Mouse (Mus musculus): ENCODE results near the gene Lhx6.

The Lhx6 gene

DNA sequence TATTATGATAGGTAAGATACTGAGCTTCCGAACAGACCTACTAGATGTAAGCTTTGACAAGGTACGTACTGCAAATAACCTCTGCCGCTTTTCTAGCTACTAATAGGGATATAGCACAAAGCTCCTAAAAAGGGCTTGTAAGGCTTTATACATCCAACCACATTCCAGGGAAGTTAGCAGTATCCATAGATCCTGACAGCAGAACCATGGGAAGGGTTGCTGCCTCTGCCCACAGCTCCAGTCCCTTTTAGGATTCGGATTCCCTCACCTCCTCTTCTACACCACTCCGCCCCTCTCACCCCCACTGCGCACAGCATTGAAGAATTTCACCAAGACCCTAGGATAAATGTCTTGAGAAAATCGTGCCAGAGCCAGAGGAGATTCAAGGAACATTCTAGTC is 11.9 kb downstream of the Lhx6 start:
- peak; percentile 43 for DNase-seq (ENCODE audit: low spot score)

DNA sequence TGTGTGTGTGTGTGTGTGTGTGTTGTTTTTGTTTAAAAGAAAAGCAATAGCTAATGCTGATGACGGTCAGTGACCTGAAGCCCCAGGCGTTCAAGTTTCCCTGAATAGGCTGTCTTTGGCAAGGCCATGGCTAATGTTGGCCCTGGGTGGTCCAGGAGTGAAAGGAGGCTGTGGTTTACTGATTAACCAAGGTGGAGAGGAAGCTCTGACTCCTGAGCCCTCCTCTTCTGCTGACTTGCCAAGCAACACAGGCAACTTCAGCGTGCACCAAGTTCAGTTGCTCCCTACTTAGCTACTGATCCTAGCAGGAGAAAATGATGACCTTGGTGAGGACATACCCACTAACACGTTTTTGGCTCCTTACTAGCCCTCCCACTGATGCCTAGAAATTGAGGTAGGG is 12.5 kb downstream of the Lhx6 start:
- no peak for DNase-seq (ENCODE audit: low spot score)

DNA sequence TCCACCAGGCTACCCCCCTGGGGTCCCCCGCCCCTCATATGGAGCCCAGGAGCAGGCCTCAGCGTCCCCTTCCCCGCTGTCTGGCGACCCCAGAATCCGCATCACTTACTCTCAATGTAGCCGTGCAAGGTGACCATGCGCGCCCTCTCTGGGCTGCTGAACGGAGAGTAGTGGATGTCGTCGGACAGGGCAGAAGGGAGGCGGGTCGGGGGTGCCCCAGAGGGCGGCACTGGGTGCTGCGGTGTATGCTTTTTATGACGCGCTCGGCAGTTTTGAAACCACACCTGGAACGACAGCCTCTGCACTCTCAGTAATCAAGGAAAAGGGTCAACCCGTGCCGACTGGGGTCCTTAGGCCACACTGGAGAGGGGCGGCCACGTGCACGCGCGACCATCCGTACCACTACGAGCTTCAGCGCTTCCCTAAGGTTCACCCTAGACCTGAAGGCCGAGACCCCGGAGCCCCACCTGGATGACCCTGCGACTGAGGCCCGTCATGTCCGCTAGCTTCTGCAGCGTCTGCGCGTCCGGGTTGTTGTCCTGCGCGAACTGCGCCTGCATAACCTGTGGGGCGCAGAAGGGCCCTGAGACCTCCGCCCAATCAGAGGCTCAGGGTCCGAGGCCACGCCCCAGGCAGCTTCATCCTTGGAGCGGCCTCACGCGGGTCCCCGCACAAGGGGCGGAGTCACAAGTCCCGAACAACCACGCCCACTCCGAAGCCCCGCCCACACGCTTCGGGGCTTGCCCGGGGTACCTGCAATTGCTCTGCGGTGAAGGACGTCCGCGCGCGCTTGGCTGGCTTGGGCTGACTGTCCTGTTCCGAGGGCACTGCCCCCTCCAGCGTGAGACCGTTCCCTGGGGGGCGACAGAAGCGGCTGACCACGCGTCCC is 14.1 kb downstream of the Lhx6 start:
- DNase-seq (ENCODE audit: low spot score), result peak; percentile 92

DNA sequence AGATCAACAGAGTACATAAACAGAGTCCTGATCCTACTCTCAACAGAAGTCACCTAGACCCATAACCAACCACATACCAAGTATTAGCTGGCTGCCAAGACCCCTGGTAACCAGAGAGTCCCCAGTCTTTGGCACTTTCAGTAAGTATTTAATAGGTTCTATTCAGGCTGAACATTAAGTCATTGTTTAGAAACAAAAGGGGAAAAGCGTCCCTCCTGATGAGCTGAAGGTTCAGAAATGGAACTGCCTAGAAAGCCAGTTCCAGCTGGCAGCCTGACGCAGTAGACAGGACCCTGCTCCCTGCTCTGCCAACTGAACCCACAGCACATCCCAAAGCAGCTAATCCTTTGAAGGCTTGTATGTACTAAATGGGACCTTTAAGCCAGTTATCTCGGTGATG is 16.0 kb downstream of the Lhx6 start:
- DNase-seq (ENCODE audit: low spot score), result no peak

DNA sequence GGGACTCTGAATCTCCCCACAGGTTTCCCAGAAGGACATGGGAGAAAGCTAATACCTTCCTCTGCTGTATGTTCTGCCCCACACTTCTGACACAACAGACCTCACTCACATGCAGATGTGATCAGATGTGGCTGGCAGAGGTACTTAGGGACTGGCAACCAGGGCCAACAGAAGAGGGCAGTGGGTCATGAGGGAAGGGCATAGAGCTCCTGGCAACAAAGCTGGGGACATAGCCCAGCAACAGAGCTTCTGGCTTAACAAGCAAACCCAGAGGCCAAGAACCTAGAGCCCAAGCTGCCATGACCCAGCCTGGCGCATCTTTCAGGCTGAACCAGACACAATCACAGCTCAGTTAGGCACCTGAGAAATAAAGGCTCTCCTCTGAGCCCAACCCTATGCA is 20.2 kb downstream of the Lhx6 start:
- DNase-seq (ENCODE audit: low spot score), result no peak

DNA sequence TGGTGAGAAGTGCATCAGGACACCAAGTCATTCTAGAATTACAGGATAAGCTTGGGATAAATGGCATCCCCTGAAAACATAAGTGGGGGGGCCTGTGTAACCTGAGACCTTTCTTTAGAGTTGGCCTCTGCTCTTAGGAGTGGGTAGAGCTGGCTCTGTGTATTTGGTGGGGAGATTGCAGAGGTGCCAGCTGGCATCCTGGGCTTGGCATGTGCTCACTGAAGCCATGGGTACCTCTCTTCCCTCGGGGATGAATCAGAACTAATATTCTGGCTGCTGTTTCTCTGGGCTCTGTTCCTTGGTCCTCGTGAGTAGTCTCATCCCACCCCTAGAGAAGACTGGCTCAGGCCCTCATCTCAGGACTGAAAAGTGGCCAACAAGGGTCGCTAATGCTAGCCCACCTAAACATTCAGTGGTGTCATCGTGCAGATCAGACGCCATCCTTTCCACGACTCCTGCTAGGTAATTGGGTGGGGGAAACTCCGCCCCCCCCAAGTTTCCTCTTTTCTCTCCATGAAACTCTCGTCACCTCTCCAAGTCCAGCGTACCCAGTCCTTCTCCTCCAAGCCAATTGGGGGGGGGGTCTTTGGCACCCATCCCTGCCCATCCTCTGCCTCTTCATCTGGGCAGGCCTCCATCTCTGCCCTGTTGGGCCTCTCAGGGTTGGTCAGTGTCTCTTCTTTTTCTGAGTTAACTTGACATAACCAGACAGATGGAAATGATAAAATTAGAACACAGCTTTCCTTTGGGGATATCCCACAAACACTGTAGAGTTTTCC is 22.2 kb downstream of the Lhx6 start:
- DNase-seq (ENCODE audit: low spot score), result no peak

DNA sequence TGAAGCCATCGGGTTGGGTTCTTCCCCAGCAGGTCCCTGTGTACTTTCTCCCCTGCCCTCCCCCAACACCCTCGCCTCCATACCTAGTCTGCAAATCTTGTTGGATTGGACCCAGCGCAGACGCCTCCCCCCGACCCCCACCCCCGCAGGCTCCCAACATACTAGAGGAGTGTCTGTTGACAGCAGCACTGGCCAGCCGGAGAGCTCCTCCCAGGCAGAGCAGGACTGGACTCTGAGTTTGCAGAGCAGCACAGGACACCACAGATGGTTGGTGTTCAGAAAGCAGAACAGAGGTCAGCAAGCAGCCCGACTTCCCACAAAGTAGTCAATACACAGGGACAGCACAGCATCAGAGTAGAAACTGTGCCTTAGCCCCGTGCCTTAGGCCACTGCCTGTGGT is 23.8 kb downstream of the Lhx6 start:
- DNase-seq (ENCODE audit: low spot score), result peak; percentile 20

DNA sequence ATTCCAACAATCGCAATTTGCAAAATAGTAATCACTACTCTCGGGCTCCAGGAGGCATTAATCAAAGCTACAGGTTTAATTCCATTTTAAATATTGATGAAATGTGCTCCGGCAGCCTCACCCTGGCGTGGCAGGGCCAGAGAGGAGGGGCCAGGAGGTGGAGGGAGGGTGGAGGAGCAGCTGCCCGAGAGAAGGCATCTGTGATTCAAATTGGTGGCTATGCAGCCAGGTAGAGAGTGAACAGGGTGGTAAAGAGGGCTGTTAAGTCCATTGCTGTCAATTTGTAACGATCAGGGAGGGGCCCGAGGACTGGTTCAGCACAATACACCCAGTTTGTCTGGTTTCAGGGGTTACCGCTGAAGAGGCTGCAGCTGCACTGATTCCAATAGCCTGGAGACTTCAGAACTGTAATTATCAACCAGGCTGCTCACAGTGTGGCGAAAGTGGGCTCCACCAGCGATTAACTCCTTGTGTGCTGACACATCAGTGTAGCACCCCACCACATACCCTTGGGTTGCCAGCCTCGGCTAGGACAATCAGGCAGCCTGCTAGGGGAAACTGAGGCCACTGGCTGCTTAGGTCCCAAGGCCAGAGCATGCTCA is 27.9 kb downstream of the Lhx6 start:
- DNase-seq (ENCODE audit: low spot score), result peak; percentile 8

DNA sequence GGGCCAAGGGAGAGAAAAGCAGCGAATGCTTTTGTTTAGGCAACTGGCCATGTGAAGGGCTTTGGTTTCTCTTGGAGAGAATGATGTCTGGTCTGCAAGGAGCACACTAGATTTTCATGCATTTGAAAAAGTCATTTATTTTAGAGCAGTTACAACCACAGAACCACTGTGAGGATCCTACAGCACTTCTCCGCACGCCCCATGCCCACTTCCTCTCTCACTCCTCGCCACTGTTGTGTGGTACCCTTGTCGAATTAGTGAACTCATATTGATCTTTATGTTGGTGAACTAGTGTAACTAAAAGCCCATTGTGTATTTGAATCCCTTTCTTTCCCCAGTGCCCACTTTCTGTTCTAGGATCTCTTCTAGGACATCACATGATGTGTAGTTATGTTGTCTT is 30.0 kb downstream of the Lhx6 start:
- DNase-seq (ENCODE audit: low spot score), result no peak

DNA sequence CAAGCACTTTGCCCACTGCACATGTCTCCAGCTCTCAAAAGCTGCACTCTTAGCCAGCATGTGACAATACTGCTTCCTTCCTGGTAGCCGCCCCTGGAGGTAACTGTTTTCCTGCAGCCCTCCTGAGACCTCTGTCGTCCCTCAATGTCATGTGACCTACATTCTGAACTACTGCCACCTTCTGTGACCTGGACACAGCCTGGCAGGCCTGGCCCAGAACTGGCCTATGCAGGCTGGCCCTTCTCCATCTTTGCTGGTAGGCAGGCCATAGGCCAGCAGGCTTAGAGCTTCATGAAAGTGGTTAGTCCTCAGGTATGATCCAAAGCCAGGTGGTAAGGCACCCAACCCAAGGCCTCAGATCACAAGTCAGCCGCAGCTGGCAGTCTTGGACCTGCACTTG is 31.4 kb downstream of the Lhx6 start:
- no peak for DNase-seq (ENCODE audit: low spot score)

DNA sequence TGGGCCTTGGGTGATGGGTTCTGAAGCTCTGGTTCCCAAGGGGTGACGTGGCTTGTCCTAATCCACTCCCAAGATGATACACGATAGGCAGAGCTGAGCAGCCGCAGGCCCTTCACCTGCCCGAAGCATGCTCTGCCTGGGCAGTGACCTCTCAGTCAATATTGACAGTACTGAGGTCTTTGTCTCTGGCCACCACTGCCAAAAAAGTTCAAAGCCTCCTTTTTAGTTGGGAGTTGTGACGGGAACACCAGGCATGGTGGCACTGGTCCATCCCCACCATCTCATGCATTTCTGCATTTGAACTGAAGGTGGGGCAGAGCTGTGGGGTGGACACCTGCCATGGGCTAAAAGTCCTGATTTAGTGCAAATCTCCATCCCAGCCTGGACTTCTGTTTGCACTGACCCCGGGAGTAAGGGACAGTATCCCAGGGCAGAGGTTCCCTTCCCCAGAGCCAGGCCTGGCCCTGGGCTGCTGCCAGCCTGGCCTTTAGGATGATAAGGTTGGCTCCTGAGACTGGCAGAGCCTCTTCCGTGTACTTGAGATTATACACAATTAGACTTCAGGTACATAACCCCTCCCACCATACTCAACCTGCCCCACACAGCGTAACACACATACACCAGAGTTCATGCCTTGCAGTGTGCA is 33.4 kb downstream of the Lhx6 start:
- DNase-seq (ENCODE audit: low spot score), result no peak

DNA sequence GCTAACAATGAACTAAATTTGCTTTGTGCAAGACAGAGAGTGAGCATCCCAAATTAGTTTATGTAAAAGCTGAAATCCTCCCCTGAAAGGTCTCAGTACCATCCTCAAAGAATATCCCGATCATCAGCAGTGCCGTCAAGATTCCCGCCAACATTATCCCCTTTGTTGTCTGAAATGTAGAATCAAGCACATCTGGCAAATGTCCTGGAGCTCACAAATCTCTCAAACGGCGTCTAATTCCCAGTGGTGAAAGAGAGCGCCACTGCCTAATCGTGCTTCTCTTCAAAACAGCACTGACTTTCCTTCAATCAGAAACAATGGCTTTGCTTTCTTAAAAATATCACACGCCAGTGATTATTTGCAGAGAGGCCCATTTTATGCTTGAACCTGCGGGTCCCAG is 38.1 kb downstream of the Lhx6 start:
- no peak for DNase-seq (ENCODE audit: low spot score)

DNA sequence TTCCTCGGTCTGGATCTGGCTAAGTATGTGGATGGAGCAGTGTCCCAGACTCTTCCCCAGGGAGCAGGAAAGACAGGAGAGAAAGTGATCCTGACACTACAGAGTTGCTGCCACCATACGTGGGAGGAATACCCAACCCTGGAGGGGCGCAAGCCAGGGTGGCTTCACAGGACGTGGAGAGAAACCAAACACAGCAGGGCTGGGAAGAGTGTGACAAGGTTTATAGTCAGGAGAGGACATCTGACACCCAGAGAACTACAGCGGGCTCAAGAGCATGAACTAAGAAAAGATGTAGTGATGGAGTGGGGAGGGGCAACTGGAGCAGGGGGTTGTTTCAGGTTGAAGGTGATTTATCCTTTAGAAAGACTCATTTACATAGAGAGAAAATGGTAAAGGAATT is 43.8 kb downstream of the Lhx6 start:
- DNase-seq (ENCODE audit: low spot score), result no peak

DNA sequence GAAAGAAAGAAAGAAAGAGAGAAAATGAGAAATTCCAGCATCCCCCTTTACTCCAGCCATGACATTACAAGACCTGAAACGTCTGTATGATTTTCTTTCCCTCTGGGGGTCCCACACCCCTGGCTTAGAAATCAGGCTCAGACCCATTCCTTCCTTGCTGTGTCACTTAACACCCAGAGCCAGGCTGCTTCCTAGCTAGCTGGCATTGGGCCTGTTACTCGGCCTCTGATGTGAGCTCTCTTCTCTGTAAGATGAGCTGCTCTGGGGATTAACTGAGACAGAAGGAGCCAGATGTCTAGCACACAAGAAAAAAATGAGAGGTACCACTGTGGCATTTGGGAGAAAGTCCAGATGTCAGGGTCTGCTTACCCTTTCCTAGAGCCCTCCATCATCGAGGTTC is 49.0 kb downstream of the Lhx6 start:
- DNase-seq (ENCODE audit: low spot score), result no peak

DNA sequence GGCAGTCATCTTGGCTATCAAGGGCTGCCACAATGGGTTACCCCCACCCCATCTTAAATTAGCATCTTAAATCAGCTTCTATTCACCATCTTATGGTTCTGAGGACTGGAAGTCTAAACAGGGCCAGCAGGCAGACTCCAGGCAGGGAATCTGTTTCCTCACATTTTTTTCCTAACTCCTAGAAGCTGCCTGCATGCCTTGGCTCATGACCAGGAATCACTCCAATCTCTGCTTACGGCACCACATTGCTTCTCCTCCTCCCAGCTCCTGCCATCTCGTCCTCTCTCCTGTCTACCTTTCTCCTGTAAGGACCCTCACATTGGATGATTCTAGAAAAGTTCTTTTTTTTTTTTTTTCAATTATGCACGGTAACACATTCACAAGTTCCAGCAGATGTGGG is 52.0 kb downstream of the Lhx6 start:
- no peak for DNase-seq (ENCODE audit: low spot score)

DNA sequence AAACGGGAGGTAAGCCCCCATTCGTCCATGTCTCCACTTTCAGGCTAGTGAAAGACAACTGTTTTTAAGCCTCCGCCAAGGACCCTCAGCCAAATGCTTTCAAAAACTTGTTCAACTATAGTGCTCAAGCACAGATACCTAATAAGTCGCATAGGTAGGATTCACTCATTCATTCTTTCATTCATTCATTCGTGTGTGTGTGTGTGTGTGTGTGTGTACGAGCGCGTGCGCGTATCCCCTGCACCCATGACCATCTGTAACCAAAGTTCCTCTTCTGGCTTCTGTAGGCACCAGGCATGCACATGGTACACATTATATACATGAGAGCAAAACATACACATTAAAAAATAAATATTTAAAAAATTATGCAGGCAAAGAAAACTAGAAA is 55.6 kb downstream of the Lhx6 start:
- DNase-seq (ENCODE audit: low spot score), result no peak

DNA sequence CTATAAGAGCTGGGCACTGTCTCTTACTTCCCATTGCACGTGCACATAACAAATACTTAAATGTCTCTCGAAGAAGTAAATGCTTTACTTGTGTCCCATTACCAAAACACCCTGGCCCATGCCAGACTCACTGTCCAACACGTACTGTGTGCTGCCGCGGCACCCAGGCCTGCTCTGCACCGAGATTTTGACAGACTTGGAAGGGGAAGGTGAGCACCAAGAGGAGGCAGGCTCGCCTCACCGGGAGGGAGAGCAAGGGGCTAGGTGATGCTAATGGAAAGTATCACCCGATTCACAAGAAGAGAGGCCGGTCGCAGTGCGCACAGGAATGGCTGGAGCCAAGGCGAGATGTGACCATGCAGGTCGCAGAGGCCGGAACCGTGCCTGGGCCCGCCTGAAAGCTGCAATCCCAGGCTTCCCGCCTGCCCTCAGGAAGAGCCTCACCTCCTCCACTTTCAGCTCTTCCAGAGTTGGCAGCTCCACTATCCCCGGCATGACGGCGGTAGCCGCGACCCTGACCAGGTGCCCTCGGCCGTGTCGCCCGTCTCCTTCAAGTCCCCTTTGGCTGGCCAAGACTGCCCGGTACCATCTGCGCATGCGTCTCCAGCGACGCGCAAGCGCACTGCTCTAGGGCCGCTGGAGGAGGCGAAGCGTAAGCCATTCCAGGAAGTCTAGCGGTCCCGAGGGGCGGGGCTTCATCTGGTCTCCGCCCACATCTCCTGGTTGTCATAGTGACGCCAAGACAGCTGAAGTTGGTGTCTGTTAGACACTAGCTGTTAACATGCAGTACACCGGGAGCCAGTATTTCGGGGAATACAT is 56.3 kb downstream of the Lhx6 start, which contains the start of the genes Ndufa8 and Morn5:
Gene Ndufa8, minus strand, starts transcription at position 659 of the 819 bp plus-strand sequence.
Gene Morn5, plus strand, starts transcription at position 711 of the 819 bp plus-strand sequence.
- peak; percentile 99 for DNase-seq (ENCODE audit: low spot score)

DNA sequence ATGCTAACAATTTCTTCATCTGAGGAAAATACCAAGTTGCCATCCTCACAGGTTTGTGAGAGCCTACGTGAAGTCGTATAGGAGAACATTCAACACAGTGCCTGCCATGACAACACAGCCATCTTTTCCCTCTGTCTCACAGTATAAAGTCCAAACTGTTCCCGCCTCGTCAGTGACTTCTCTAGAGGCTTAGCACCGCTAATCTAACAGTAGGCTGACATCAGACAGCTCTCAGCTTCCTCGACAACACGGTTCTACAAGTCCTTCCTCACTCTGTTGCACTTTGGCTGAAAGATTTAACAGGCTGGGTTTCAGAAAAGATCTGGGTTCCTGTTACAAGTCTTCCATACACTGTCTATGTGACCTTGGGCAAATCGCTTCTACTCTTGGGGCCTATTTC is 57.0 kb downstream of the Lhx6 start:
- DNase-seq (ENCODE audit: low spot score), result no peak

DNA sequence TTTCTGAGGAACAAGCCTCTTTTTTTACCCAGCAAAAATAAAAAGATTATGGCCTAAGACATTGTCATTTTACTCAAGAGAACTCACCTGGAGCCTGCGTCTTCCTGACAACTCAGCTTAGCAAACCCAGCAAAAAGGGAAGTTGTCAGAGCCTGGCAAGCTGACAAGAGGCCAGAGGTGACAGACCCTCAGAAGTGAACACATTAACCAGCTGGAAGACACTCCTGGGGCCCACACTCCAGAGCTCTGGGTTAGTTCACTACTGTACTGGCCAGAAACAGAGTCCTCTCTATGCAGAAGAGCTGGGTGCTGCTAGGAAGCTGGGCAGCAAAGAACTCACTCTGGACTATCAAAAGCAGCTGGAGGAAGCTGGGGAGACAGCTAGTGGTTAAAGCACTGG is 64.3 kb downstream of the Lhx6 start:
- no peak for DNase-seq (ENCODE audit: low spot score)

DNA sequence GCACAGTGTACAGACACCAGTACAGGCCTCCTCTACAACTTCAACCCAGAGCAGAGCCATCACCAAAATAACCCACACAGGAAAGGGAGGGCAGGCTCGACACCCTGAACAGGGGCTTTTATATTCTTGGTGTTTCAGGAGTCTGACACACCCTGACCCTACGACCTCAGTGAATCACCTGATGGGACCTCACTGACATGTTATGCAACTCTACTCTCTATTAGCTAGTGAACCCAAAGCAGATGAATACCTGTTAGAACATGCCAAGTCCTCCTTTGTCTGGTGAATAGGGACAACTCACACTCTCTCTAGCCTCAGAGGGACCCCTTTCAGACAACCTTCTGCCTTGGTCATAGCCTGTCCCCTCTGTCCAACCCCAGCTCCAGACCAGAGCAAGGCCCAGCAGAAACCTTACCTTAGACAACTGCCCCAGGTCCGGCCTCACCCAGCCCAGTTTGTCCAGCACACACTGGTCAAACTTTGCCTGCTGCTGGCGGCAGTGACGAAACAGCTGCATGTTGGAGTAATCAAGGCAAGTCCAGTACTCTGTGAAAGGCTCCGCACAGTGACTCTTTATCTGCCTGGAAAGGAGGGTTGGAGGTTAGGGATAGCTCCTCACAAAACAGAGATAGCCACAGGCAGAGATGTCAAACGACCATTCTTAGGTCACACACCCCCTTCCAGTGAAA is 65.8 kb downstream of the Lhx6 start:
- DNase-seq (ENCODE audit: low spot score), result no peak
